Mouse (Mus musculus): ENCODE measurements around the gene Tnfrsf21.
A peak's percentile ranks its signal among the peaks of the same experiment; 100 is the strongest.

Gene Tnfrsf21

DNA sequence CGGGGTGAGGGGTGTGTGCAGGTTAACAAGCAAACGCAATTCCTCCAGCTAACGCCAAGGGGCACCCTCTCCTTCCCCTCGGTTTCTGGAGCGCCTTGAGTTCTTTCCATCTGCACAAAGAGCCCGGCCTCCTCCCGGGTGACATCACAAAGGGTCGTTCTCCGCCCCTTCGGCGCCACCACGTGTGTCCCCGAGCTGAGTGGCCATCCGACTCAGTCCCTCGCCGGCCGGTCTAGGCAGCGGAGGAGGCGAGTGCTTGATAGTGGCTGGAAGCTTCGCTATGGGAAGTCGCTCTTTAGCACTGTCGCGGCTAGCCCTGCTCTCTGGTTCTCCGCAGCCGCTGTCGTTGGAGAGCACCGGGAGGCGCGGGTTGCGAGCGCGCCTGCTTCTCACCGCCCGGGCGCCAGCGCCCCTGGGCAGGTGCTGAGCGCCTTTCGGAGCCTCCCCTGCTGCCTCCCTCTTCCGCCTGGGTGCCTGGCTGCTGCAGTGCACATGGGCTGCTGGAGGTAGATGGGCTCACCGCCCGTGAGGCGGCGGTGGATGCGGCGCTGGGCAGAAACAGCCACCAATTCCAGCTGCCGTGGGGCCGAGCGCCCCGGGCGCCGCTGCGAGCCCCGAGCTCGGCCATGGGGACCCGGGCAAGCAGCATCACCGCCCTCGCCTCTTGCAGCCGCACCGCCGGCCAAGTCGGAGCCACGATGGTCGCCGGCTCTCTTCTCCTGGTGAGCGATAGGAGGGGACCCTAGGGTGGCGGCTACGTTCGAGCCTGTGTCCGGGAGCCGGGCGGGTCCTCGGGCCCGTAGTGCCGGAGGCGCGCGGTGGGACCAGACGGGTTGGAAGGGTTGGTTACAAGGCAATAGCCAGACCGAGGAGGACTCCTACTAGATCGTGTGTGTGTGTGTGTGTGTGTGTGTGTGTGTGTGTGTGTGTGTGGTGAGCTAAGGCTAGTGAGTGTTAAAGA is at the start of gene Tnfrsf21:
Gene Tnfrsf21 (plus strand): TSS at position 185 of the 961 bp plus-strand sequence.
- DNase-seq (ENCODE audit: low spot score in 2 of 2): peak; percentile 92 to 94

DNA sequence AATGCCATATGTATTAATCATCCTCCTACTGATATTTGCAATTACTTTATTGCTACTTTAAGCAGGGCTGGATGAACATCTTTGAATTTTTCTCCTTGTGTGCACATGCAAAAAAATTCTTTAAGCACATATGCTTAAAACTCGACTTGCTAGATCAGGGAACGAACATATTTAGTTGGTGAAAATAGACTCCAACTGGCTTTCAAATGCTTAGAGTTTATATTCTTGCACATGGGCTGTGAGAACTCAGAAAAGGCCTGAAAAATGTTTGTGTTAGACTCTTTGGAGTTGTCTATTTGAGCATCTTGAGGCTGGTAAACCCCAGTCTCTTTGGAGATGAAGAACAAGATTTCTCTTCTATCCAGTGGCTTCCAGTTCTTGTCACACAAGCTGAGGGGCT is 48.2 kb upstream of the Tnfrsf21 start:
- DNase-seq (ENCODE audit: low spot score in 2 of 2): no peak

DNA sequence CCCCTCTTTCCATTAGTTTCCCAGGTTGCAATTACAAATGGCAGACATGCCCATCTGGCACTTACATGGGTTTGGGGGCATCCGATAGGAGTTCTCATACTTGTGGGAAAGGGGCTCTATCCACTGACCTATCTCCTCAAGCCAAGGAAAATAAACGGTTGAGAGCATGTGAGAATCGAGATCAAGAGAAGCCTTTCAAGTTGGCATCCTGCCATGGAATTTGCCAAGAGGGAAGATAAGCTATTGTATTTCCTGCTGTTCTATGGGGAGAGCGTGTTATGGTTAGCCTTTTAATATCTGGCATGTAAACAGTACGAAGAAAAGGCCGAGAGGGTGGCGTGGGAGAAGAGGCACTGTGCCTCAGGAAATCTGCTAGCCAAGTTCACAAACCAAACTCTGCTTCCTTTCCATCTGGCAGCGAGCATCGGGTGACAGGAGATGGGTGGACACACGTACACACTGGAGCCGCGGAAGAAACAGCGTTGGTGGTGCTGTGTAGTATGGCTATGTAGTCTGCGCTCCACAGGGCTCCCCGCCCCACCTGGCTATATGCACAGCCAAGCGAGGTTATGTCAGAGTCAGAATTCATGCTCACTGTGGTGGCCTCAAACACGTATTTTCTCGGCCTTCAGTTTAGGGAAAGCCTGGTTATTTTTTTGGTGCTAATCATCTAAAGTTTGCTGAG is 40.9 kb upstream of the Tnfrsf21 start:
- no peak for DNase-seq (ENCODE audit: low spot score in 2 of 2)

DNA sequence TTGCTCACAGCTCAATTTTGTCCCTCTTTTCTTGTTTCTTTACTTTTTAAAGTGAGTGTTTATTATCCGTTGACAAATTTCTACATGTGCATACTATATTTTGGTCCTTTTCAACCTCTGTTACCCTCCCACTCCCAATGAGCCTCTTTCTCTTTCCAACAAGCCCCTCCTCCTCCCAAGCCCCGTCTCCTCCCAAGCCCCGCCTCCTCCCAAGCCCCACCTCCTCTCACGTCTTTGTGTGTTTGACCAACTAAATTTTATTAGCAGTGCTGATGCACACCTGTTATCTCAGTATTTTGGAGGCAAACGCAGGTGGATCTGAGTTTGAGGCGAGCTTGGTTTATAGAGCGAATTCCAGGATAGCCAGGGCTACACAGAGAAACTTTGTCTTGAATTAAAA is 38.6 kb upstream of the Tnfrsf21 start:
- no peak for DNase-seq (ENCODE audit: low spot score in 2 of 2)

DNA sequence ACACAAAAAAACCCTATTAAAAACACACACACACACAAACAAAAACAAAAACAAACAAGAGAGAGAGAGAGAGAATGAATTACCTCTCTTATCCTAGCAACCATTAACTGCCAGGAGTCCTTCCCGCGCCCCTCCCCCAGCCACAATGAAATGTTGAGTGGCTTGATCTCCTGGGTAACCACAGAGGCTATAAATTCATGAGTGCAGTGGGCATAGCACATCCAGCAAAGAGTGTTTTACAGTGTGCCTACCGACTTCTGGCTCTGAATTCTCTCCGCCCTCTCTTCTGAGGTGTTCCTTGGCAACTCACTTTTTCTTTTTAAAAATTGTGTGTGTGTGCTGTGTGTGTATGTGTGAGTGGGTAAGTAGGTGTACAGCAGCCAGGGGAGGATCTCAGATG is 38.0 kb upstream of the Tnfrsf21 start:
- no peak for DNase-seq (ENCODE audit: low spot score in 2 of 2)

DNA sequence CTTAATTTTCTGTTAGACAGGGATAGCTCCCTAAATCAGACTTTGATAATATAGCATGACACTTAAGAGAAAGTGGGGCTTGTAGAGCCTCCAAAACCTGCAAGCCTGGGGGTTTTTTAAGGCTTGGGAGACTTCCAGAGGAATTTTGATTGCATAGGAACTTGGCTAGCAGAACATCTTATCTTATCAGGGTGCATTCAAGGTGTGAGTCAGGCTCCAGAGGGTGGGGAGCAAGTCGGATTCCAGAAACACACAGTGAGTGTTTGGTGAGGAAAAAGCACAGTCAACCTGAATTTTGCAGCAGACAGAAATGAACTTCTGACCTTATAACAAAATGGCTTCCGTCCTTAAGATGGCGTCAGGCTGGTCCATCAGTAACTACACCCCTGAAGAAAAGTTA is 34.5 kb upstream of the Tnfrsf21 start:
- DNase-seq (ENCODE audit: low spot score in 2 of 2): no peak

DNA sequence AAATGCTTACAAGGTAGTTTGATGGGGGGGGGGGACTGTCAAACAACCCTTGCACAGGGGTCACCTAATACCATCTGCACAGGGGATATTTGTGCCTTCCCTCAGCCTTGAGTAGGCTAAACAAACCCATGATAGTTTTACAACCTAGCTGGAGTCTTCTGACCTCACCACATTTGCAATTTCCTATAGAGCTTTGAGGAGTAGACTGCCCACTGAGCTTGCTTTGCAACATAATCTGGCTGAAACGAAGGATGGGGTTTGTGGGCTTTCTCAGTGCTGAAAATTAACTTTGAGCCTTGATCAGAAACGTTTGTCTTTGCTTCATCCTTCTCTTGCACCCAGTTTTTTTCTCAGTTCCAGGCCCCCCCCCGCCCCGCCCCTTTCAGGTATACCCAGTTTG is 33.8 kb upstream of the Tnfrsf21 start:
- no peak for DNase-seq (ENCODE audit: low spot score in 2 of 2)

DNA sequence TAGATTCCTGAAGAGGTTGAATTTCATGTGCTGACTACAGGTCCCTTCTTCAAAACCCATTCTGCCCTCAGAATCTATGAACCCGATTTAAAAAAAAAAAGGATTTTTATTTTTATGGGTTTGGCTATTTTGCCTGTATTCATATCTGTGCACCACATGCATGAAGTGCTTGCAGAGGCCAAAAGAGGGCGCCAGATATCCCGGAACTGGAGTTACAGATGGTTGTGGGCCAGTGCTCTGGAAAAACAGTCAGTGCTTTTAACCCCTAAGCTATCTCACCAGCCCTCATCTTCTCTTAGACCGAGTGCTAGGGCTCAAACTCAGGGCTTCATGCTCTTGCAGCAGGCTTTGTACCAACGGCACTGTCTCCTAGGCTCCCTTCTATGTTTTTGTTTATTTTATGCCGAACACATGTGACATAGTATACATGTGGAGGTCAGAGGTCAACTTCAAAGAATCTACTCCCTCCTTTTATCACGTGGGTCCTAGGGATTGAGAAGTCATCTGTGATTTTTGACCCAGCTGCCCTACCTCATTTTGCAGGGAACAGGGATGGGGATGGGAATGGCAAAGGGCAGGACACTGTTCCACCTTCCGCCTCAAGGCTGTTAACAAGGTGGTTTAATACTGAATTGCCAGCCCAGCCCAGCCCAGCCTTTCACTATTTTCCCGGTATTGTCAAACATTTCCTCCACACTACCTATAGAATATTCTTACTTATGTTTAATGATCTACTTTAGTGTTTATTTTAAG is 30.3 kb upstream of the Tnfrsf21 start:
- no peak for DNase-seq (ENCODE audit: low spot score in 2 of 2)

DNA sequence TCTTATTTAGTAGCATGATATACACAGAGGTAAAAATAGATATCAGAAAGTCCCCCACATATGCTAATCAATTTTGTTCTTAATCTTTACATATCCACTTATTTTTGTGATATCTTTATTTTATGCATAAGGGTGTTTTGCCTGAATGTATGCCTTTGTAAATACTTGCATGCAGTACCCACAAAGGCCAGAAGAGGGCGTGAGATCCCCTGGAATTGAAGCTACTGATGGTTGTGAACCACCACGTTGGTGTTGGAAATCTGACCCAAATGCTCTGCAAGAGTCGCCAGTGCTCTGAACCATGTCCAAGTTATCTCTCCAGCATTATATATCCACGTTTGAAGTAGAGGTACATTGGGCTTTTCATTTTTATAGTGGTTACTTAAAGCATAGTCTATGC is 28.7 kb upstream of the Tnfrsf21 start:
- DNase-seq (ENCODE audit: low spot score in 2 of 2): no peak

DNA sequence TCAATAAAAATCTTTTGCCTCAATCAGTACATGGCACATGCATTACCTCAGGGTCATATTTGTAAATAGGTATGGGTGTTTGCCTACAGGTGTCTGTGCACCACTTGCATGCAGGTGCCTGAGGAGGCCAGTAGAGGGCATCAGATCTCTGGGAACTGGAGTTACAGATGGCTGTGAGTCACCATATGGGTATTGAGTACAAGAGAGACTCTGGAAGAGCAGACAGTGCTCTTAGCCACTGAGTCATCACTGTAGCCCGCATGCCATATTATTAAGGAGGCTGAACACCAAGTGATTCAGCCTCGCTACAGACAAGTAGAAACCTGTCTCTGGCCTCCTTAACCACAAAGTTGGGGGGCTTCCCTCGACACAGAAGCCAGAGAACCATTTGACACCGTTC is 26.4 kb upstream of the Tnfrsf21 start:
- DNase-seq (ENCODE audit: low spot score in 2 of 2): no peak

DNA sequence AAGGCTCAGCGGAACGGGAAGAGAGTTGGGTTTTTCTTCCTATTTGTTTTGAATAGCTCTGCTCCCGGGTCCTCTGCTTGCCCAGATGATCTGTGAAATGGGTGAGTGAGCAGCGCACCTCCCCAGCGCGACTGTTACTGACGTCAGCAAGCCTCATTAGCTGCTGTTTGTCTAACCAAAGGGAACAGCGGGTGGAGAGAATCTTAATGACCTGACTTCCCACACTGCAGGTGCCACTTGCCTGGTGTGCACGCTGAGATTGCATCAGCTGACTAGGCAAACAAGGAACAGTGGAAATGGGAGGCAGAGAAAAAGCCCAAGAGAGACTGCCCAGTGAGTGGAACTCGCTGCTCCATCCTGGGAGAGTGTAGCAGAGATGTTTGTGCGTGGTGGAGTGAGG is 25.2 kb upstream of the Tnfrsf21 start:
- no peak for DNase-seq (ENCODE audit: low spot score in 2 of 2)

DNA sequence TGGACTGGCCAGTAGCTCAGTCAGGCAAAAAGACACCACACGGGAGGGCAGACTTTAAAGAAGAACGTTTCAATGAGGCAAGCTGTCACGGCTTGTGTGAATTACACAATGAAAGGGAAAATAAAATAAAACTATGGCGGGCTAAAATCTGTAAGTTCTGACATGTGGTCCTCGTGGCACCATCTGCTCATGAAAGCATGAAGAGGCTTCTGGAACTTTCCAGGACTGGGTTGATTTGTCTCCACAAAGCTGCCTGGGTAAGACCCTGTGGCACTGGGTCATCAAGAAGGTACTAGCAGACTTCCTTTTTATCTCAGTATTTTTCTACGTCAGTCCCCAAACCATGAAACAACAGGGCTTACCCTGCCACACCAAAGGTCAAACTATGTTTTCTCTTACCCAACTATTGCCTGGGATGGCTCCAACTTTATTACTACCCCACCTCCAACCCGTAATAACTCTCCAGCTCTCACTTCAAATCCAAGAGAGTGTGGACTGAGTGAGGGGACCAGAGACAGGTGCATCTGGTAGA is 16.8 kb upstream of the Tnfrsf21 start:
- no peak for DNase-seq (ENCODE audit: low spot score in 2 of 2)

DNA sequence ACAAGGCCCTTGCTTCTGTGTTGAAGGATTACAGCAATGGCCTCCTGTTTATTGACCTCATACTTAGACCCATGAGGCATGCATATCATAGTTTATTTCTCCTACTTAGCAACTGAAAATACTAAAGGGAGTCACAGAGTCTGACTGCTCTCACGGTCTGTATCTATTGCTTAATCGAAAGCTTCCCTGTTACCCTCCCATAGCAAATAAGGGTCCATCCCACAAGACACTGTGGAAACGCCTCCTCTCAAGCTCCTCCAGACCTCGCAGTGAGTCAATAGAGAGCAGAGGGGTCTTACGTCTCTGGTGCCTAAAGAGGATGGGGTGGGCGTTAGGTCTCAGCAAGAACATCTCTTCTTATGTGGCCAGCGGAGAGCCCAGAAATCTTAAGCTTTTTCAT is 15.8 kb upstream of the Tnfrsf21 start:
- DNase-seq (ENCODE audit: low spot score in 2 of 2): no peak

DNA sequence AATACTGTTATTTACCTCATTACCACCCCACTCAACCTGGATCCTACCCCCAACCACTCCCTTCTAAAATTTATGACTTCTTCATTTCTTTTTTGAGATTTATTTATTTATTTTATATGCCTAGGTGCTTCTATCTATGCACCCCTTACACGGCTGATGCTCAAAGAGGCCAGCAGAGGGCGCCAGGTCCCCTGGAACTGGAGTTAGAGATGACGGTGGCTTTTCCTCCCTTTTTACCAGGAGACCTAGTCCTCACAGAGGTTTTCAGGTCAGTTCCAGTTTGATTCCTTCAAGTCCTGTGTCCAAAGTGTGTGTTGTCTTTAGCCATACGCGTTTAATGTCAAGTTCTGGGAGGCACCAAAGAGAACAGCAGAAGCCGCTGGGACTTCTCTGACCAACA is 3.6 kb upstream of the Tnfrsf21 start:
- DNase-seq (ENCODE audit: low spot score in 2 of 2): no peak

DNA sequence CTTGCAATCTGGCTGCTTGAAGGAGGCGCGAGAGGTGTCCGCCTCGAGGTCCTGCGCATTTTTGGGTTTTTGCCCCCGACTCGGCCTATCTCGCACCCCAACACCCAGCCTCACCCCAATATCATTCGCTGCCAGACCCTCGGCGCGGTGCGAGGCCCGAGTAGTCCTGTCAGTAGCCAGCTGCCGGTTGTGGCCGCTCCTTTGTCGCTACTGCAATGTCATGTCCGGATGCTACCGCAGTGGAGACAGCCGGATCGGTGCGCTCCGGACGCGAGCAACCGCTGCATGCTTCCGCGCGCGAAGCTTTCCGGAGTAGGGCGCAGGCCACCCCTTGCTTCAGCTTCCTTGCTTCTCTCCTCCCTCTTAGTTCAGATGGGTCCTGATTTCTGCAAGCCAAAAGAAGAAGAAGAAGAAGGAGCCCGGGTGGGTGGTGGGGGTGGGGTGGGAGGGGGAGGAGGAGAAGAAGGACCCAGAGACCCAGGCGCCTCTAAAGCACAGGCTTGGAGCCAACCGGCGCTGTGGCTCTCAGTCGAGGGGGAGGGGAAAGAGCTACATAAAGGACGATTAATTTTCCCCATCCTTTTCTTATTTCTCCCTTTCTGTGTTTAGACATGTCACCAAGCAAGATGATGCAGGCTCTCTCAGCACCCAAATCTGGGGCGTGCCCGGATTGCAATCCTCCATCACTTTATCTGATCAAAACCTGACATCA is 1.1 kb downstream of the Tnfrsf21 start:
- DNase-seq (ENCODE audit: low spot score in 2 of 2): peak in 1 of 2 experiments; percentile 50

DNA sequence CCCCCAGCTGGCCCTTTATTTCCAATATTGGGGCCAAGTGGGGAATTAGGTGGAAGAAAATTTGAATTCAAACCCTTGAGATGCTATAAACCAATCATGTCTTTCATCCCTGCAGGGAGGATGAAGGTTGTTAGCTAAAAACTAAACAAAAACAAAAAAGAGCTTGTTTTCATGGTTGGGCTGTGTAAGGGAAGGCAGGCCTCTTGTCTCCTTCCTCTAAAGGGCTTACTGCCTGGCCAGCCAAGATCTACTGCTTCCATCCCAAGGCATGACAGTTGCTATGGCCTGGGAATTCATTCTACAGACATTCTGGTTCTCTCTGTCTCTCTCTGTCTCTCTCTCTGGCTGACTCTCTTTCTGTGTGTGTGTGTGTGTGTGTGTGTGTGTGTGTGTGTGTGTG is 1.7 kb downstream of the Tnfrsf21 start:
- DNase-seq (ENCODE audit: low spot score in 2 of 2): no peak

DNA sequence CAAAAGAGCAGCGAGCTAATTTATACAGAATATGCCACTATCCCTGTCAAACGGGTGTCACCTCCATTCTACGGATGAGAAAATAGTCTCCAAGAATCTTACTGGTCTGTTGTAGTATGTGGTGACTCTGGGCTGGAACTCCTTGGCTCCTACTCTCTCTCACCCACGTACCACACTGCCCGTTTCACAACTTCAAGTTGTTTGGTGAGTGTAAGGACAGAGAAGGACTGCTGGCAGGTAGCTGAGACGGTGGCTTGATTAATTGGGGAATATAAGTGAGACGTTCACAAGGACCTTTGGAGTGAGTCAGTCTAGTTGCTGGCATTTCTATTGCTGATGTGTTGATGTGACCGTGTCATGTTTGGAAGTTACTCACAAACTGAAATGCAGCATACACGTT is 3.3 kb downstream of the Tnfrsf21 start:
- no peak for DNase-seq (ENCODE audit: low spot score in 2 of 2)

DNA sequence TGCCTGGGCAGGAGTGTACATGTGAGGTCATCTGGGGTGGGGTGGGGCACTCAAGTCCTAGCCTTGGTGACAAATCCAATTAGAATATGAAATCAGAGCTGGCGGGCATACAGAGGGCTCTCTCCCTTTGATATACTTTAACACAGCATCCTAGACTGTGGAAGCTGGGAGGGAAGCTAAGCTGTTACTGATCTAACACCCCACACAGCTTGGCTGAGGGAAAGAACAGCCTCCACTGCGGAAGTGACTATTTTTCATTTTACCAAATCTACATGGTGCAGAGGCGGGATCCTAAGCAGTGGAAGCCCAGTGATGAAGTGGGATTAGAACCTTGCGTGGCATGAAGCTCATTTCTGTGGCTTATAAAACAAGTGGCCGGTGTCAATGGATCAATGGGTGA is 4.7 kb downstream of the Tnfrsf21 start:
- no peak for DNase-seq (ENCODE audit: low spot score in 2 of 2)

DNA sequence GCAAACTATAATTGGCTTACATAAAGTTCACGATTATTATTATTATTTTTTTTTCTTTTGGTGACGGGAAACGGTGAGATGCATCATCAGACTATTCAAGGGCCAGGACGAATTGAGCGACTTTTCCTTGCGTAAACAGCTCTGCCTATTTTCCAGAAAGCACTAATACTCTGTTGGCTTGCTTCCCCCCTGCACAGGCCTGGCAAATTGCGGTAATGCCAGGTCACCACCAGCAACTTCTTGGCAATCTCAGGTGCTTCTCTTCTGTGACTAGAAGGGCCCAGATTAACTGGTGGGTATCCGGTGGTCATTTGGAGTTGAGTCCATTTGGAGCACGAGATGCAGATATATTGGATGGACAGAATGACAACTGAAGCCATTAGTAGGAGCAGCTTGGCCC is 5.7 kb downstream of the Tnfrsf21 start:
- no peak for DNase-seq (ENCODE audit: low spot score in 2 of 2)

DNA sequence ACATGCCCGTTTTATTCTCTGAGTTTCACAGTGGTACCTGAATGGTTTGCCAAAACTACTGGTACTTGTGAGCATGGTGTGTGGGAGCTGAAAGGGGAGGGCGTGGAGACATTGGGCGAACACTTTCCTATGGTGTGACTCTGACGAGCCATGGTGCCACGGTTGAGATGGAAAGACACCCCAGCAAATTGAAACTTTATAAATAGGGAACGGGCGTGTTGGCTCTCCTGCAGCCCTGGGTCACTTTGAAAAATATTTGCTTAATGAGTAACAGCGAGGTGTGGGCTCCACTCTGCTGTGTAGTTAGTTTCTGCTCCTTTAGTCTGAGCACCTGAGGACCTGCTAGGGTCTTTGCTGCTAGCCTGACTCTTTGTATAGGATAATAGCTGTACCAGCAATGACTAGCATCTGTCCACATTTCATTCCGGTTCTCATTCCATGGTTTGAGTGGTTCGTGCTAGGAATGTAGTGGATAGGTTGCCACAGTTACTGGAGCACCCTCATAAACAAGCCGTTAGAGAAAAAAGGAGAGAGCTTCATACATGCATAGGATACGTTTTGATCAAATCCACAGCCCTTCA is 7.4 kb downstream of the Tnfrsf21 start:
- no peak for DNase-seq (ENCODE audit: low spot score in 2 of 2)

DNA sequence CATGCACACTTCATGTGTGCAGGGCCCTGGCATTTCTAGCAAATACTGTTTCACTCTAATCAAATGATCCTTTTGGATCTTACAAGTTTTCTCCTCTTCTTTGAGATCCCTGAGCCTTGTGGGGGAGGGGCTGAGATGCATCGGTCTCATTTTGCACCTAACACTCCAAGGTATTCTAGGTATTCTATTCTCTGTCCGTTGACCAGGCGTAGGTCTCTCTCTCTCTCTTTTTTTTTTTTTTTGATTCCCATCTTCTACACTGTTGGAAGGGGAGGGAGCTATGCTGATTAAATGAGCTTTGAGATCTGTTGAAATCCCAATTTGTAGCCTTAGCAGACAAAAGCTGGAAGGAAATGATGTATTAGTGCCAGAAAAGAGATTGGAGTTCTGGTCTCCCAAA is 8.2 kb downstream of the Tnfrsf21 start:
- no peak for DNase-seq (ENCODE audit: low spot score in 2 of 2)
